Mouse (Mus musculus) retina, embryonic 14.5 days (tissue): ENCODE measurements around the gene Zbtb4.
A peak's percentile ranks its signal among the peaks of the same experiment; 100 is the strongest.
"Not testable (repeated sequence)": the region's sequence is repeated elsewhere in the genome, so short reads cannot be mapped to it uniquely, and the experiment has no call there.

Experiments
- DNase-seq: peaks from one replicate; pipeline ENCODE4 v3.0.0-alpha.2; 2015; ENCODE audit warnings: low spot score

The Zbtb4 gene

DNA sequence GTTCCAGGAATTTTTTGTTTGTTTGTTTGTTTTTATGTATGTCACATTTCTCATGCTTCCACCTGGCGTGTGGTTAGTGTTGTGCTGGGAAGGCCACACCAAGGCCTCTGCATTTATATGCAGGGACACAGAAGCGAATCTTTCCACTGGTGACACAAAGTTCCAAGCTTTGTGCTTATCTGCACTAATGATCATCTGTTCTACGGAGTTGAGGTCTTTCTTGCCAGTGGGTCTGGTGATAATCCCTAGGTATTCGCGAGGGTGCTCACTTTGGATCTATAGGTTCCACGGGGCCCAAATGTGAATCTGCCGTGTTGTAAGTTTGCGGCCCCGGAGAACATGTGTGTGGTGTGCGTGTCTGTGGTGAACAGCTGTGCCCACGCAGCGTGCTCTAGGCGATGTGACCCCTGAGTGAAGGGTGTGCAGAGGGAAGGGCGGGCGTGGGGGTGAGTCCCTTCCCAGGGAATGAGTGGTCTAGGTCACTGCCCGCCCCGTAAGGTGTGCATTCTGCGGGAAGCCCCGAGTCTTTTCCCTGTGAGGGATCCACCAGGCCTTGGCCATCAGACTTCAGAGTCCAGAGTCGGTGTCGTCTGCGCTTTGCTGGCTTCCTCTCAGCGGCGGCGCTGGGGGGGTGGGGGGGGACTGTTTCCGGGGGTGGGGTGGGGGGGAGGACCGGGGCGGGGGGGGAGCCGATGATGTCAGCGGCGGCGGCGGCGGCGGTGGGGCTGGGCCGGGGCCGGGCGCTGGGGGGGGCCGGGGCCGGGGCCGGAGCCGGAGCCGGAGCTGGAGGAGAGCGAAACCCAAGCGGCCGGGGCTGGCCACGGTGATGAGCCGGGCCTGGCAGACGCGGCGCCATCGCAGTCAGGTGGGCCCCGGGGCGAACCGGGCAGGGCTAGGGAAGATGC is at the start of gene Zbtb4:
Gene Zbtb4 (plus strand): TSS at position 692 of the 905 bp plus-strand sequence.
- peak; percentile 50 for DNase-seq

DNA sequence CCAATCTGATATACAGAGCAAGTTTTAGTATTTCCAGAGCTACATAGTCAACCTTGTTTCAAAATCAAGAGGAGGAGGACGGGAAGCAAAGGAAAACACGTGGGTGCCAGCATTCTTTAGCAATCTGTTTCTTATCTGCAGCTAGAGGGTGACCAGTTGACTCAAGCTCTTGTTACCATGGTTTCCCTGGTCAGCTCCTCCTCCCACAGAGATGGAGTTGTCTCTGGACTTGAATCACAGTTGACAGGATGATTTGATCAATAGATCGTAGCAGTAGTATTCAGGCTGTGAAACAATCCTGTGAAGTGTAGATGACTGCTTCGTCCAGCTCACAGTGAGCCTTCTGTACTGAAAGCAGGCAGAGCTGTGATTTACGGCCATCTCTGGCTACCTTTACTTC is 49.8 kb upstream of the Zbtb4 start:
- DNase-seq, result no peak

DNA sequence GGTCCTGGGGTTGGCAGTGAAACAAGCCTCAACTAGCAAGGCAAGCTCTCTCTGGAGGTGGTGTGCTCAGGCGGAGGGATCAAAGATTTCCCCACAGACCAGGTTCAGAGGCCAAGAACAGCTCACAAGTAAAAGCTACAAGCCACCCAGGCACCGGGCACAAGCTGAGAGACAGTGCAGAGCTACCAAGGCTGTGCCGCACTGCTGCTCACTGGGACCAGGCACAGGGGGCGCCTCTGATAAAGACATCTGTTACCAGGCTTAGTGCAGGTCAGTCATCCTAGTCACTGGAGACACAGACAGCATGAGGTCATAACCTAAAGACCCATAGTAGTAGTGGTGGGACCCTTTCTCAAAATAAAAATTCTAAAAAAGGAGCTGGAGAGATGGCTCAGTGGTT is 48.8 kb upstream of the Zbtb4 start:
- DNase-seq, result no peak

DNA sequence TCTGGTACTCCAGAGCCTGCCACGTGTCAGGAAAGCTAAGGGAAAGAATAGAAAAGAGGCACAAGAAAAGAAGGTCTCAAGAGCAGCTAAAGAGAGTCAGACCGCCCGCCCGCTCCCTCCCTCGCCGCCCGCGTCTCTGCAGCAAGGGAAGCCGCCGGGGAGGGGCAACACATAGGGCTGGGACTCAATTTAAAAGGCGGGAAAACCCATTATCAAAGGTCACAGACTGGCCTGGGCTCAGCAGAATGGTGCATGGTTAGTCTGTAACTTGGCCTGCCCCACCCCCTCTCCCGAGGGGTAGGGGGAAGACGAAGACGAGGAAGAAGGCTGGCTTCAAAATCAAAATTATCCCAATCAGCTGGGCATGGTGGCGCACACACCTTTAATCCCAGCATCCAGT is 47.1 kb upstream of the Zbtb4 start:
- DNase-seq, result peak; percentile 16

DNA sequence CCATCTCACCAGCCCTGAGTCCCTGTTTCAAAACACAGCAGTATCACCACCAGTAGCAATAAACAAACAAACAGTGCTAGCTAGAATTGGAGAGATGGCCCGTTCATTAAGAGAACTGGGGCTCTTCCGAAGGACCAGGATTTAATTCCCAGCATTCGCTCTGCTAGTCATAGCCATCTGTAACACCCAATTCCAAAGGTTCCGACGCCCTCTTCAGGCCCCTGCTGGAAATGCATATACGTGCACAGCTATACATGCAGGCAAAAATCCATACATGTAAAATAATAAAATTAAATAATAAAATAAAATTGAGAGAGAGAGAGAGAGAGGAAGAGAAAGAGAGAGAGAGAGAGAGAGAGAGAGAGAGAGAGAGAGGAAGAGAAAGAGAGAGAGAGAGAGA is 46.3 kb upstream of the Zbtb4 start:
- DNase-seq, result peak; percentile 12

DNA sequence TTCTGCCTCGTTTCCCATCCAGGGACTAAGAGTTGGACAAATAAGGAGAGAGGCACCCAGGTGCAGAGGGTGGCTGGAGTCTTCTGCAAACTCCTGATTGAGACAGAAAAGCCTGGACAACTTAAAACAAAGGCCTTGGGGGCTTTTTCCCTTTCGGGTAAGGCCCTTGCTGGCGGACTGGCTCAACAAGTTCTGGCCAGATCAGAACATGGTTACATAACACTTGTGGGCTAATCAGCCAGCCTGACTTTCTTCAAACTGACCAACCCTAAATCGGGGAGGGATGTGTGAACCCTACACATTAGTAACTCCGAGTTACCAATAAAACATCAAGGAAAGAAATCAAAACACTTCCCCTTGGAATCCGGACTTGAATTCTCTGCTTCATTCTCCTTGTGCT is 44.9 kb upstream of the Zbtb4 start:
- DNase-seq, result no peak

DNA sequence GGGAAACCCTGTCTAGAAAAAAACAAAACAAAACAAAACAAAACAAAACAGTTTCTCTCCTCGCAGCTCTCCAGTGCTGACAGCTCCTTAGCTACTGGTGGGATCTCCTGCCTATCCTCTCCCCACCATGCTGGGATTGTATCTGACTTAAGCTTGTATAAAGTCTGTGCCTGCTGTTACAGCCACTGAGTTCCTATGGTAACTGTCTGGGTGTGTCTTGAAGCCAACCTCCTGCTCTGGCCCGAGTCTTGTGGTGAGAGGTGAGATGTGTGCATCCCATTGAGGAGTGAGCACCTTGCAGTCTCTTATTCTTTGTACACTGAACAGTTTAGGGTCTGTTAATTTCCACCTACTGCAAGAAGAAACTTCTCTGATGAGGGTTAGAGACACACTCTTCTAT is 42.6 kb upstream of the Zbtb4 start:
- DNase-seq, result no peak

DNA sequence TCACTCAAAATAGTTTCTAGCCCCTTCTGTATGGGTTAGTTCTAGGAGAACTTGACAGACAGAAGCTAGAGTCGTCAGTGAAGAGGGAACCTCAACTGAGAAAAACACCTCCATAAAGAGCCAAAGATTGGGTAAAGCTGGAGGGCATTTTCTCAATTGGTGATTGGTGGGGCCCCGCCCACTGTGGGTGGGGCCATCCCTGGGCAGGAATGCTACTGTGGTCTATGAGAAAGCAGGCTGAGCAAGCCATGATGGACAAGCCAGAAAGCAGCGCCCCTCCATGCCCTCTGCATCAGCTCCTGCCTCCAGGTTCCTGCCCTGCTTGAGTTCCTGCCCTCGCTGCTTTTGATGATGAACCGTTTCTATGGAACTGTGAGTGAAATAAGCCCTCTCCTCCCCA is 39.8 kb upstream of the Zbtb4 start:
- no peak for DNase-seq

DNA sequence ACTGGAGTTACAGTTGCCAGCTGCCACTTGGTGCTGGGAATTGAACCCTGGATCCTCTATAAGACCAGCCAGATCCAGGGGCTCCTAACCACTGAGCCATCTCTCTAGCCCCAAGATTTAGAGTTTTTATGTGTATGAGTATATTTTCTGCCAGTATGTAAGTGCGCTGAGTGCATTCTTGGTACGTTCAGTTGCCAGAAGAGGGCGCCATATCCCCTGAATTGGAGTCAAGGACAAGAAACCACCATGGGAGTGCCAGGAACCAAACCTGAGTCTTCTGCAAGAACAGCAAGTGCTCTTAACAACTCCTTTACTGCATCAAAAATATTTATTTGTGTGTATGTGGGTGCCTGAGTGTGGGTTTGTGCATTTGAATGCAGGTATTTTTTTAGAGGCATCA is 36.6 kb upstream of the Zbtb4 start:
- peak; percentile 61 for DNase-seq

DNA sequence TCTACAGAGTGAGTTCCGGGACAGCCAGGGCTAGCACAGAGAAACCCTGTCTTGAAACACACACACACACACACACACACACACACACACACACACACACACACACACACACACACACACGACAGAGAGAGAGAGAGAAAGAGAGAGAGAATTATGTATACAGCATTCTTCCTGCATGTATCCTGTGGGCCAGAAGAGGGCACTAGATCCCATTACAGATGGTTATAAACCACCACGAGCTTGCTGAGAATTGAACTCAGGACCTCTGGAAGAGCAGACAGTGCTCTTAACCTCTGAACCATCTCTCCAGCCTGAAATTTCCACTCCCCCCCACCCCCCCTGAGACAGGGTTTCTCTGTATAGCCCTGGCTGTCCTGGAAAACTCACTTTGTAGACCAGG is 34.3 kb upstream of the Zbtb4 start:
- DNase-seq, result not testable (repeated sequence)

DNA sequence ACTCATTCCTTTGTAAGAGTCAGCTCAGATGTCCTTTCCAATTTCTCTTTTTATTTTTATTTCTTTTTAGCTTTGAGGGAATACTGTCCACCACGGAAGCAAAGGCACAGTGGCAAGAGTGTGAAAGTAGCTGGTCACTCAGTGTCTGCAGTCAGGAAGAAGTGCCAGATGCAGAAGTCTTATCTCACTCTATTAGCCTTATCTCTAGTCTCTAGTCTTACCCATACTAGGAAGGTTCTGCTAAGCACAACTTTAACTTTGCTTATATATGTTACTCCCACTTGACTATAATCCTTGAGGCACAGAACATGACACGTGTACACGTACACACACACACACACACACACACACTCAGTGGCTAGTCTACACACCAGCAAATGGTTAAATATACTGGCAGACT is 14.1 kb upstream of the Zbtb4 start:
- DNase-seq, result no peak

DNA sequence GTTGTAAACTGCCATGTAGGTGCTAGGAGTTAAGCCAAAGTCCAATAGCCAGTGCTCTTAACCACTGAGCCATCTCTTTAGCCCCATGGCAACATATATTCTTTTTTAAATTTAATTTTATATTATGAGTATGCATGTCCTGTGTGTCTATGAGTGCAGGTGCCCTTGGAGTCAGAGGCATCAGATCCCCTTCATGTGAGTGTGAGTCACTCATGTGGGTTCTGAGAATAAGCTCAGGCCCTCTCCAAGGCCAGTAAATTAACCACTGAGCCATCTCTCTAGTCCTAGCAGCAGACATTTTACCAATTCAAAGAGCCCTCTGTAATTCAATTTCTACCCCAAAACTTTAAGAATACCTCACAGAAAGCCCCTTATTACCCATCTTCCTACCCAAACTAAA is 13.0 kb upstream of the Zbtb4 start:
- no peak for DNase-seq

DNA sequence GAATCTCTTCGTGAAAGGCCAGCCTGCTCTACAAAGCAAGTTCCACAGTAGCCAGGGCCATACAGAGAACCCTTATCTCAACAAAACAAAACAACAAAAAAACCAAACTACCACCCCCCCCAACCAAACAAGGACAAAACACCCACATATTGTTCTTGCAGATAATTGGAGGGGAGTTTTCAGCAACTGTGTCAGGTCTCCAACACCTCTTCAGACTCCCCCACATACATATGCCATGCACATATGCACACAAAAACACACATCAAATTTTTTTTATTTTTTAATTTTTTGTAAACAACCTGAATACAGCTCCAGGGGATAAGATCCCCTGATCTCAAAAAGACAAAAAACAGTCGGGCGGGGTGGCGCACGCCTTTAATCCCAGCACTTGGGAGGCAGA is 11.5 kb upstream of the Zbtb4 start:
- no peak for DNase-seq

DNA sequence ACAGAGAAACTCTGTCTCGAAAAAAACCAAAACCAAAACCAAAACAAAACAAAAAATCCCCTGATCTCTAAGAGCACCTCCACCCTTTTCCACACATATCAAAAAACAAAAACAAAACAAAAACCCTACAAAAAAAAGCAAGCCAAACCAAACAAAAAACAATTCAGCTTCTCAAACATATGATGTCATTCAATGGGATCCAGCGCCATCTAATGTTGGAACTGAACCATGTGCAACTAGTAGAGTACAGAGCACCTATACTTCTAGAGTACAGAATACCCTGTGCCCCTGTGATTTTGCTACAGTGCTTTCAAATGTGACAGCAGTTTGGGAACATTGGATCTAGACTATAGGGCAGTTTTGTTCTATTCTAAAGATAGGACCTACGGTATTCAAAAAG is 11.0 kb upstream of the Zbtb4 start:
- peak; percentile 80 for DNase-seq

DNA sequence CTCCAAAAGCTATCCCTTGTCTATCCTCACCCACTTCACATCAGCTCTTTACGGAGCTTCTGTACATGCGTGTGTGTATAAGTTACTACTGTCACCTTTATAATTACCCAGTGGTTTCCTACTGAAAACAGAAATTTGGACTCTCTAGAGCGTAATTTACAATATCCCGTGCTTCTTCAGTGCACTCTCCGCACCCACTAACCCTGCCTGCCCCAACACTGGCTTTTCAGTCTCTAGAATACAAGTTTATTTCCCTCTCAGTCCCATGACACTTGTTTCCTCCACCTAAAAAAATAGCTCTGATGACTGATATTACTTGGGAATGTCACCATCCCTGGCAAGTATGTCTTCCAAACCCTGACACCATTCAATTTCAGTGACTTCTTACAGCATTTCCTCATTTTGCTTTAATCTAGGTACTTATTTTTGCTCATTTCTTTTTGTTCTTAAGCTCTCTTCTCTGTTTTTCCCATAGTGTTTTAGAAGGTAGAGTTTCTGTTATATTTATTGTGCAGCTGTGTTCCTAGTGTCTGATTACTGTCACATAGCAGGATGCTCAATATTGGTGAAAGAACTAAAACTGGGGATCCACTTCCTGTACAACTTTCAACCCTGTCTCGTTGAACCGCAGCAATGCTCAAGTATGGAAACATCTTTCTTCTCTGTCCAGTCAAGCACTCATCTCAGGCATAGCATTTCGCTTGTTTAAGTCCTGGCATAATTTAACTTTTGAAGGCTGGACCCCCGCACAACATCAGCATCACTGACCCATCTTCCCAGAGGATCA is 8.2 kb upstream of the Zbtb4 start:
- no peak for DNase-seq

DNA sequence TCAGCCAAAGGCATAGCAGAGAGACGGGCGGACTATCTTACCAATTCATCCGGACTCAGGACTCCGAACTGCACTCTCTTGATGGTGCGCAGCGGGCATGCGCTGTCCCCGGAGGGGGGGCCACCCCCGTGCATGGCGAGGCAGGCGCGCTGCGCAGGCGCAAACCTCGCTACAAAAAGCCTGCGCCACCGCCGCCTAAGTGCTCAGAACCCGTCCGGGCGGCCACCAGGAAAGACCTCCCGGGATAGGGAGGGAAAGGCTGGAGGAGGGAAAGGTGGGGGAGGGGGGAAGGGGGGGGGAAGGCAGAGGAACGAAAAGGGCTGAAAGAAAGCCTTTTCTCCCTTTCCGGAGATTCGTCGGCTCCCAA is 7.6 kb upstream of the Zbtb4 start:
- peak; percentile 95 for DNase-seq

DNA sequence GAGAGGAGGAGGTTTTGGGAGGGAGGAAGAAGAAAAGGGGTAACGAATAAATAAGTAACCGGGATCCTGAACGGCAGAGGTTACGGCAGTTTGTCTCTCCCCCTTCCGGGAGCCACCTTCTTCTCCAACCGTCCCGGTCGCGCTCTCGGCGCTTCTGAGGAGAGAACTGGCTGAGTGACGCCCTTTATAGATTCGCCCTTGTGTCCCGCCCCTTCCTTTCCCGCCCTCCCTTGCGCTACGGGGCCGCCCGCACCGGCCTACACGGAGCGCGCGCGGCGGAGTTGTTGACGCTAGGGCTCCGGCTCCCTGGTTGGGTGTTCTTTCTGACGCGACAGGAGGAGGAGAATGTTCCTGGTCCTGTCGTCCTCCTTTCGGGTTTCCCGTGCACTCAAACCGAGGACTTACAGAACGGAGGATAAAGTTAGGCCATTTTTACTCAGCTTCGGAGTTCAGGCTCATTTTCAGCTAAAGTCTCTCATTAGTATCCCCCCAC is 7.2 kb upstream of the Zbtb4 start, which contains the start of gene Polr2a:
Gene Polr2a (minus strand): TSS at position 160 of the 493 bp plus-strand sequence.
- DNase-seq, result peak; percentile 99

DNA sequence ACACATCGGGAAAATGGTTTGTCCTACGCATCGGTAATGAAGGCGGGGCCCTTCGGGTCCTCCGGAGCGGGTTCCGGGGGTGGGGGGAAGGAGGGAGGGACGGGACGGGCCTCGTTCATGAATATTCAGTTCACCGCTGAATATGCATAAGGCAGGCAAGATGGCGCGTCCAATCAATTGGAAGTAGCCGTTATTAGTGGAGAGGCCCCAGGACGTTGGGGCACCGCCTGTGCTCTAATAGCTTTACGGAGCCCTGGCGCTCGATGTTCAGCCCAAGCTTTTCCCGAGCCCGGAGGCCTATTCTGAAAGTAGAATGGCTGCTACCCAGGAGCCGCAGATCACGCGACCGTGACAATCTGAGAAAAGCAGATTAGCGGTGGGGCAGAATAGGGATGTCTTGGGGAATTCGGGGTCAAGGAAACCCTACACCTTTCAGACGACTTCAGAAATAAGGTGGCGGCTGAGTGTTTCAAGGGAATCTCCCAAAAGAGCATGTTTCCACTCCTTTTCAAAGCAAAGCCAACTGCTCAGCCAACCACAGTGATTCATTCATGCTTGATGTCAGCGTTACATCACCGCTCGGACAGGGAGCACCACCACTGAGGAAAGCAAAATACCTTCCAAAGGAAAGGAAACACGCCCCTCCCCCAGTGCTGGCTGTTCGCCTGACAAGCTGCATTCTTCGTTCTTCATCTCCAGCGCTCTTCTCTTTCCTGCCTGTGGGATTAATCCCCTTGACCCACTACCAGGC is 6.6 kb upstream of the Zbtb4 start:
- DNase-seq, result peak; percentile 93

DNA sequence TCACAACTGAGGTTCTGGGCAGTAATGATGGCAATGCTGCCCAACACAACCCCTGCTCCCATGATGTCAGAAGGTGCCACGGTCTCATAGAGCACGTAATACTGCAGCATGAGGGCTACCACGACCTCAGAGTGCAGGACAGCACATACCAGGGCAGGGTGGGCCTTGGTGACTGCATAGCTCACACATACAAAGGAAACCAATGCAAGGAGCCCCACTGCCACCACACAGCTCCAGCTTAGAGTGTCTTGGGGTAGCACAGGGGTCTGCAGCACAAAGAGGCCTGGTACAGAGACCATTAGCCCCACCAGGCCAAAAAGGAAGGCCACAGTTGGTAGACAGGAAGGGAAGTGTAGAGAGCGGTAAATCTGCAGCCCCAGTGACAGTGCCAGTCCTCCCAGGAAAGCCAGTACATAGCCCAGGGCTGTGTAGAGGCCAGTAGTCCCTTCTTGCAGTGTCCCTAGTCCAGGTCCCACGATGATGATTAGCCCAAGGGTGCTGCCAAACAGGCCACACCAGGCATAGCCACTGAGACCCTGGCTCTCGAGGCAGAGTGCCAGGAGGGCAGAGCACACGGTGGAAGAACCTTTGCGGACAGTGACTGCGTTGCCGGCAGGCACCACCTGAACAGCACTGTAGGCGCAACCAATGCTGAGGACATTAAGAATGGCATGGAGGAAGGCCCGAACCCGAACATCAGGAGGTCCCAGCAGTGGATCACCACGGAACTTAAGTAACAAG is 5.4 kb upstream of the Zbtb4 start:
- DNase-seq, result no peak

DNA sequence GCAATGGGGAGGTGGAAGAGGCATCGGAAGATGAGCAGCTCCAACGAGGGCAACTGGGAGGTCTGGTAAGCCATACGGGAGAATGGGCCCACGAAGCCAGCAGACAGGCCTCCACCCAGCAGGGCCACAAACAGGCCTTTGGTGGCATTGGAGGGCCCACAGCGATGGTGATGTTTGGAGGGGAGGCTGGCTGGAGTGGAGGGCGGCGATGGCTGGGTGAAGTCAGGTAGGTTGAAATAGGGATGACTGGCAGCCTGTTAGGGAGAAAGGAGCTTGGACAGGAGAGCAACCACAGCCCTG is 4.9 kb upstream of the Zbtb4 start:
- no peak for DNase-seq

DNA sequence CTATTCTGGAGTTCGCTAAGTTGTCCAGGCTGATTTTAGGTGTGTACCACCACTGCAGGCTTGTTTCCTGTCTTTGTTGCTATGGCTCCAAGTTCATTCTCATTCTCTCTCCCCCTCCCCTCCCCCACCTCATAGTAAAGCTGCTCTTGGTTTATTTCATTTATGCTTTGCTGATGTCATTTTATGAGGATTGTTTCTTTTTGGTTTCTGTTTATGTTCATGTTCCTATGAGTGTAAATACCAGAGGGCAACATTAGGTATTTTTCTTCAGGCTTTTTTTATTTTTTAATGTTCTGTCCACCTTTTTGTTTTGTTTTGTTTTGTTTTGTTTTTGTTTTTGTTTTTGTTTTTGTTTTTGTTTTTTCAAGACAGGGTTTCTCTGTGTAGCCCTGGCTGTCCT is 3.8 kb upstream of the Zbtb4 start, which contains the start of gene Slc35g3:
Gene Slc35g3 (minus strand): TSS at position 101 of the 400 bp plus-strand sequence.
- DNase-seq, result no peak

DNA sequence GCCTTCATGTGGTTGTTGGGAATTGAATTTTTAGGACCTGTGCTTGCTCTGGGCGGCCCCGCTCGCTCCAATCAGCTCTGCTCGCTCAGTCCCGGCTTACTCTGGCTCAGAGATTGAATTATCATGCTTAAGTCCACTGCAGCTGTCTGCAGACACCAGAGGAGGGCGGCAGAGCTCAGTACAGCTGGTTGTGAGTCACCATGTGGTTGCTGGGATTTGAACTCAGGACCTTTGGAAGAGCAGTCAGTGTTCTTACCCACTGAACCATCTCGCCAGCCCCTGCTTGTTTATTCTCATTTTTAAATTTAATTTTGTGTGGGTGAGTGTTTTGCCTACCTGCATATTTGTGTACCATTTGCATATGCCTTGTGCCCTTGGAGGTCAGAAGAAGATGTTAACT is 2.2 kb upstream of the Zbtb4 start:
- no peak for DNase-seq
